Mouse (Mus musculus): Measurements from ENCODE around the gene Gjb1.

- no peak for TF ChIP-seq POLR2A (IDR thresholded peaks at IDR 0.05; ENCODE audit: low read depth, low read length)
- peak; percentile 38; the same call in 1 of the 2 replicates for TF ChIP-seq CTCF (IDR thresholded peaks at IDR 0.05; ENCODE audit: extremely low read depth, insufficient read length, insufficient replicate concordance, low read depth, low read length)
Observed at GRCm38 (mm10) chrX:101427774-101428173, 51.6 kb downstream of the Gjb1 start.

Data from small intestine, adult 2 months (tissue).